Mouse (Mus musculus): ENCODE data around the gene Alkbh1. TPM values are rescaled to one million over a fixed set of nuclear protein-coding genes. Genes with fewer than 3 reads are reported as not detected.
A peak's percentile ranks its signal among the peaks of the same experiment; 100 is the strongest.

The Alkbh1 gene
- polyA plus RNA-seq, 3 experiments from 2014 or later = 44.0 to 72.1 (median 63.5) TPM

- ATAC-seq = no peak
These were observed 24.9 kb downstream of the Alkbh1 start for GRCm38 (mm10) chr12:87418921-87419320.

GRCm38 (mm10) chr12:87416690-87417089 lies 27.1 kb downstream of the Alkbh1 start:
- peak; percentile 78 for ATAC-seq

- ATAC-seq = no peak
These were observed 28.5 kb downstream of the Alkbh1 start for GRCm38 (mm10) chr12:87415358-87415757.

DNA sequence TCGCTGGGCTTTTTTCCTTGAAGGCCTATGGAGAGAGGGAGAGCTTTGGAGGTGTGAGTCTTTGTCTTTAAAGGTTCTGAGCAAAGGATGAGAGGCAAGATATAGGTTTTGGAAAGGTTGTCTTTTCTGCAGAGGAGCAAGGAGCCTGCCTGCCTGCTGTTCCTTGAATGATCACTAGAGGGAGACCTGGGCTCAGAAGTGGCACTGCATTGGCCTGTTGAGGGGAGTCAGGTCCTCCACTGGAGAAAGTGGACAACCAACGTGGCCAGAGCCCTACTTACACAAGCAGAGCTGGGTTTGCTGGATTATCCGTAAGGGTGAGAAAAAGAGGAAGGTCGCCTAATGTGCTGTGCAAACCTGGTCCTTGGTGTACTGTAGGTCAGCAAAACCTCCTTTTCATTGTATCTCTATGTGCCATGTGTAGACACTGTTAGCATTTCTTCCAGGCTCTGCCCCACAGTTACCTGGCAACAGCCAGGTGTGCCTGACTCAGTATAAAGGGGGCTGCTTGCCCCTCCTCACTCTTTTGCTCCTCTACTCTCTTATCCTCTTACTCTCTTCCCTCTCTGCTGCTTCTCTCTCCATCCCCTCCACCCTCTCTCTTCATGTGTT lies 30.5 kb downstream of the Alkbh1 start:
- peak; percentile 57 for ATAC-seq

GRCm38 (mm10) chr12:87410999-87411398 lies 32.8 kb downstream of the Alkbh1 start:
- no peak for ATAC-seq

DNA sequence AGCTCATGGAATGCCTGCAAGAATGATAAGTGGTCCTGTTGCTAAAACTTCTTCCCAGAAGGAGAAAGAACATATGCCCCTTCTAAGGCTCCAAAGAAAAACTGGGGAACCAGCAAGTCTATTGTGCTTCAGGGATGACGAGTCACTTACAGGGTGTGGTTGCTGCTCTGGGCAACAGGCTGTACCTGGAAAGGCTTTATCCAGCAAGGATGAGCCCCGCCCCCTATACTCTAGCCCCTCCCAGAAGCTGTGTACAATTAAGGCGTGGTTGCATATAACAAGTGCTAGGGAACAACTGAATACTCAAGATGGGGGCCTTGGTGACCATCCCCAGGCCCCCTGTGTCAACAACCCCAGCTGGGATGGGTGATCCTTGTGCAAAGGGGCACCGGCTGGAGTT lies 34.7 kb downstream of the Alkbh1 start:
- ATAC-seq = no peak

- no peak for ATAC-seq
These were observed 35.8 kb downstream of the Alkbh1 start for GRCm38 (mm10) chr12:87407869-87408605.

DNA sequence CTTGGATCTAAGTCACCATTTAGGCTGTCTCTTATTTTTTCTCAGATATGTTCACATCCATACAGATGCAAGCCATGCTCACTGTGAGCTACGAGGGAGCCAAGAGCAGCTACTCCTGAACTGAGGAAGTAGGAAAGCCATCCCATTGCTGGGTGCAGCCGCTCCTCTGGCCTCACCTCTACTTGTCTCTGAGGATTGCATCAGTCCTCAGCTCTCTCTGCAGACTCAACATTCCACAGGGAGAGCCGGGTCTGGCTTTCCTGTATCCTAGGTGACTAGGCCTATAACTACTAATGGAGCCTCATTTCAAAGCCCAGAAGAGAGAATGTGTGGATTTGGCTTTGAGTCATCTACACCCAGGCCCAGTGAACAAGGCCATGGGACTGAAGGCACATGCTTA lies 38.1 kb downstream of the Alkbh1 start:
- ATAC-seq = no peak

DNA sequence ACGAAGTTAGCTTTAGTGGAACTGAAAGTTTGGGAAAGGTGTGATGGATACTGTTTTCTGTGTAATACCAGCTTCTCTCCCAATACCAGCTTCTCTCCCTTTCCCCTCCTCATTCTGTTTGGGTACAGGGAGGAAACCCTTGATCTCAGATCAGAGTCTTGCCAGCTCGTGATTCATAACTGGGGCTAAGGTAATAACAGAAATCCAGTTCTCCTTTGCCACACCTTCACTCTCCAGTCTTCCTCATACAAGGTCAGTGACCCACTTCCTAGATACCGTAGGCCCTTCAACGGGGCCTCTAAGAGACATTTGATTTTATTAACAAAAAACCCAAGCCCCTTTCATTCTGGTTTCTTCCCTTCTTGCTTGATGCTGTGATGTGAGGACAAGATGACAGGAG lies 38.7 kb downstream of the Alkbh1 start:
- ATAC-seq = no peak

DNA sequence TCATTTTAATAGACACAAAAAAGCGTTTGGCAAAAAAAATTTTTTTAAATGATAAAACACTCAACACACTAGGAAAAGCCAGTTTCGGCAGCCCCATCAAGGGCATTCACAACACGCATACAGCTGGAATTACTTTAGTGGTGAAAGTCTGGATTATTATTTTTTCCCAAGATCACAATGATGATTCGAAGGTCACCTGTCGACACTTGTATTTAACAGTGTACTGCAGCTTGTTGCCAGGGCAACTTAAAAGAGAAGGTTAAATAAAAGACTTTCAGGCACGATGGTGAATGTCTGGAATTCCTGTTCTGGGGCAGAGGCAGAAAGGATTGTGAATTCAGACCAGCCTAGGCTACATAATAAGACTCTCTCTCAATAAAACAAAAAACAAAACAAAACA lies 41.9 kb downstream of the Alkbh1 start:
- ATAC-seq = no peak

GRCm38 (mm10) chr12:87399119-87399819 lies 44.5 kb downstream of the Alkbh1 start:
- ATAC-seq = no peak

GRCm38 (mm10) chr12:87397811-87398417 lies 45.9 kb downstream of the Alkbh1 start:
- no peak for ATAC-seq

DNA sequence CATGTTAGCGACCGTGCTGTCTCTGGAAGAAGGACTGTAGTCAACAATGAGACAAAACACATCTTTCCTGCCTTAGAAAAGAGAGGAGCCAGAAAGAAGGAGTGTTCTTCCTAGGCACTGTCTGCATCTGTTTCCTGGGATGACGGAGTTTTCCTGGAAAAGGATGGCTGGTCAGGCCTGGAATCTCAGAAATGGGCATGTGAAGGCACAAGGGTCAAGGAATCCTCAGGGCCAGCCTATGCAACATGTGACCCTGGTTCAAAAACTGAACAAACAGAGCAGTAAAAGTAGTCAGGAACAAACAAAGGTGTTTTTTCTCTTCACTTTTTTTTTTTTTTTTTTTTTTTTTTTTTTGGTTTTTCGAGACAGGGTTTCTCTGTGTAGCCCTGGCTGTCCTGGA lies 46.7 kb downstream of the Alkbh1 start:
- no peak for ATAC-seq

- no peak for ATAC-seq
These were observed 49.5 kb downstream of the Alkbh1 start for GRCm38 (mm10) chr12:87394316-87394715.

DNA sequence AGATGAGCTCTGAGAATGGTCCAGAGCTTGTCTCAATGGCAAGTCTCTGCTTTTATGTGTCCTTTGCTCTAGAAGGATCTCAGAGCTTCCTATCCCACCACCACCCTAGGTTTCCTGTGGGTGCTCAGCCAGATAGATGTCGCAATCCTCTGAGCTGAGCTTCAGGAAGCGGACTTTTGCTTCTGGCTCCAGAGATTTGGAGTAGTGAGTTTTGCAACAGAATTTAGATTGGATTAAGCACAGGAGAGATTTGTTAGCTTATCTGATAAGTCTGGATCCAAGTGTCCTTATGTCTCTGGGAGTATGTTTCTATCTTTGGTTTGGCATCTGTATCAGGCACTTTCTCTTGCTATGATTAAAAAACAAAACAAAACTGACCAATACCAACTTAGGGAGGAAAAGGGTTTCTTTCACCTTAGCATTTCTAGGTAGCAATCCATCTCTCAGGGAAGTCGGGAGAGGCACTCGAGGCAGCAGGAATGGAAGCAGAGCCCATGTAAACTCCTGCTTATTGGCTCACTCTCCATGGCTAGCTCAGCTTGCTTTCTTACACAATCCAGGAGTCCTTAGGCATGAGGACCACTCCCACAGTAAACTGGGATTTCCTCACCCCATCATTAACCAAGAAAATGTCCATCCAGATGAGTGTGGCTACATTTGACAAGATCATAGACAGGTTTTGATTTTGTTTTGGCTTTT lies 50.2 kb downstream of the Alkbh1 start:
- ATAC-seq = no peak

- ATAC-seq = no peak
These were observed 52.5 kb downstream of the Alkbh1 start for GRCm38 (mm10) chr12:87391355-87391754.

DNA sequence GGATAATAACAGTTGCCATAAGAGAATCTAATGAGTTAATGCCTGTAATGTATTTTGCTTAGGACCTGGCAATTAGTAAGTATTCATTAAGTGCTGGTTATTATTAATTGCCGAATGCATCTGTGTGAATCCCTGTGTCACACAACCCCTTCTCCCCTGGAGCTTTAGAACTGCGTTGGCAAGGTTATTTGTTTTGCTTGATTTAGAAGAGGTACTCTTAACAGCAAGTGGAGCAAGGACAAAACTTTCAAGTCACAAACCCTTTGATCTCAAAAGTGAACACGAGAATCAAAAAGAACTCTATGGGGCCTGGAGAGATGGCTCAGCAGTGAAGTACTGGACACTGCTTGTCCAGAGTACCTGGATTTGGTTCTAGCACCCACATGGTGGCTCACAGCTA lies 54.6 kb downstream of the Alkbh1 start:
- ATAC-seq = no peak

- peak; percentile 96 for ATAC-seq
These were observed 55.6 kb downstream of the Alkbh1 start, which contains the start of gene Sptlc2 for GRCm38 (mm10) chr12:87388122-87388774. TSS of gene Sptlc2 (minus strand) at chr12:87388355.

- no peak for ATAC-seq
These were observed 56.4 kb downstream of the Alkbh1 start for GRCm38 (mm10) chr12:87387171-87388121.

- ATAC-seq = no peak
These were observed 58.8 kb downstream of the Alkbh1 start for GRCm38 (mm10) chr12:87385051-87385450.

- ATAC-seq = no peak
These were observed 62.5 kb downstream of the Alkbh1 start for GRCm38 (mm10) chr12:87381380-87381682.
